Mouse (Mus musculus): Measurements from ENCODE around the gene Hprt.

DNA sequence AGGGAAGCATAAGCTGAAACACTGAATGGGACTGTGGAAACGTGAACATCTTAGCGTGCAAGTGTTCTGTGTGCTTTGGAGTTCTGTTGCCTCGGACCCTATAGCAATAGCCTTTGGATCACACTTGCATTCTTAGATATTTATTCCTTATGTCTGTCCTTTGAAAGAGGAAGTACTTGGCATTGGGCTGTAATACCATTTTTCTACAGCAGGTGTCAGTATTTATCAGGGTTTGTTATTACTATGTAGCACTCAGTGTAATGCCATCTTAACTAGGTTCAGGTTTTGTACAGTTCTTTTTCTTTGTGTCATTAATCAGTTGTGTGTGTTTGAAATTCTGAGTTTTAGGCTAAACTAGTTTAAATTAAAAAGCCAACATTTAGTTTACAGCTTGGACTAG lies 18.1 kb downstream of the Hprt start:
- no peak for TF ChIP-seq CTCF (IDR thresholded peaks at IDR 0.05; ENCODE audit: control insufficient read depth, insufficient read depth, insufficient read length)
- TF ChIP-seq MAX (IDR thresholded peaks at IDR 0.05), result no peak
- no peak for TF ChIP-seq USF1 (IDR thresholded peaks at IDR 0.05; ENCODE audit: low read depth)
- no peak for TF ChIP-seq MYOG (IDR thresholded peaks at IDR 0.05; ENCODE audit: control insufficient read depth, extremely low read depth, insufficient read length)
- TF ChIP-seq CEBPB (IDR thresholded peaks at IDR 0.05; ENCODE audit: low read depth), result no peak
- TF ChIP-seq FOSL1 (IDR thresholded peaks at IDR 0.05; ENCODE audit: insufficient read depth, low read length, poor library complexity, severe bottlenecking), result no peak

Measured in C2C12 (cell line).